Mouse (Mus musculus) cerebellum, adult 18-20 months (tissue): ENCODE data around the gene Chst3.
A peak's percentile ranks its signal among the peaks of the same experiment; 100 is the strongest.
"Not testable (repeated sequence)": the region's sequence is repeated elsewhere in the genome, so short reads cannot be mapped to it uniquely, and the experiment has no call there.

ENCODE experiments used
- DNase-seq, 2 experiments: peaks; one replicate each; pipeline ENCODE4 v3.0.0; 2021

The Chst3 gene

DNA sequence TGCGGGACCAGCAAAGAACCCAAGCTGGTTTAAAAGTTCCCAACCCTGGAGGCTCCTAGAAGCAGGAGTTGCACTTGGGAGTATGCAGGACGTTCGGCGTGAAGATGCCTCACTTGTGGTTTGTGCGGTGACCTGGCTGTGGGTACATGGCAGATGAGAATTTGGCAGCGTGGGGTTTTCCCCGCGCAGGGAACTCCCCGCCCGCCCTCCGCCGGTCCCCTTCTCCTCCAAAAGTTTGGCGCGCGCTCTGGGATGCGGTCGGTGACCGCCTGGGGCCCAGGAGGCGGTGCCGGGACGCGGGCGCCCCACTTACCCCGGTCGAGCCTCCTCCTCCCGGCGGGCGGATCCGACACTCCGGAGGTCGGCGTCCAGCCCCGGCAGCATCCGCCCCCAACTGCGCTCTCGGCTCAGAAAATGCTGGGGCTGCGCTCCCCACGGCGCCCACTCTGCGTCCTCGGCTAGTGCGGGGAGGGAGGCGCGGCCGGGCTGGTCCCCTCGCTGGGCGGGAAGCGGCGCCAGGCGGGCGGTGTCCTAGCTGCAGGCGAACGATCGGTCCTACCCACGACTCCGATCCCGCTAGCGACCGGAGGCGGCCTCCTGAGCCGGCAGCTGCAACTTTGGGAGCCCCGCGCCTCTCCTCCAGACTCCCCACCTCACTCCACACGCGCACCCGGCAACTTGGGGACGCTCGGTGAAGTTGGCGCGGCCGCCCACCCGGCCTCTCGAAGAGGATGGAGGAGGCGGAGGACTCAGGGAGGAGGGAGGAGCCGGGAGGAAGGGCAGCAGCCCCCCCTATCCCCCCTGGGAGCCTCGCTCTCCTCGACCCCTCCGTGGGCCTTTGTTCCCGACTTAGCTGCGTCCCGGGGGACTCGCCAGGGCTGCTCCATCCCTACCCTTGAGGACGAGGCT is at the start of gene Chst3:
TSS of gene Chst3 (minus strand) at position 670 of the 909 bp plus-strand sequence.
- DNase-seq, result peak in 1 of 2 experiments; percentile 14

- DNase-seq, result no peak
Measured at GRCm38 (mm10) chr10:60268738-60269137, 49.7 kb upstream of the Chst3 start.

GRCm38 (mm10) chr10:60266842-60267401 is 47.9 kb upstream of the Chst3 start:
- DNase-seq, result no peak

GRCm38 (mm10) chr10:60265252-60265651 is 46.2 kb upstream of the Chst3 start:
- DNase-seq, result no peak

- no peak for DNase-seq
Measured at GRCm38 (mm10) chr10:60263351-60263750, 44.3 kb upstream of the Chst3 start.

GRCm38 (mm10) chr10:60262386-60262785 is 43.3 kb upstream of the Chst3 start:
- DNase-seq, result peak; percentile 37 to 49

DNA sequence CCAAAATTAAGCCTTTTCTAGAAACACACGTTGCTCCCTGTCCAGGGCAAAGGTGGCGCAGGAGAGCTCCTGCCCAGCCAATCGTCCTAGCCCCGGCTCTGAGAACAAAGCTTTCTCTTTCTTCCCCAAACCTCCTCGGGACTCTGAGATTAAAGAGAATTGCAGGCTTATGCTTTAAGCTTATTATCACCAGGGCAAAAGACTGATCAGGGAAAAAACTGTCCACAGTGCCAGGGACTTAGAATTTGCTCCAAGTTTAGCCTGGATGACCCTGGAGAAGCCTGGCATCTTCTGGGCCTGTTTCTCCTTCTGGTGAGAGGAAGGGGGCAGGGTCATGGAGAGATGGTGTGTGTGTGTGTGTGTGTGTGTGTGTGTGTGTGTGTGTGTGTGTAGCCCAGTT is 42.5 kb upstream of the Chst3 start:
- no peak for DNase-seq

DNA sequence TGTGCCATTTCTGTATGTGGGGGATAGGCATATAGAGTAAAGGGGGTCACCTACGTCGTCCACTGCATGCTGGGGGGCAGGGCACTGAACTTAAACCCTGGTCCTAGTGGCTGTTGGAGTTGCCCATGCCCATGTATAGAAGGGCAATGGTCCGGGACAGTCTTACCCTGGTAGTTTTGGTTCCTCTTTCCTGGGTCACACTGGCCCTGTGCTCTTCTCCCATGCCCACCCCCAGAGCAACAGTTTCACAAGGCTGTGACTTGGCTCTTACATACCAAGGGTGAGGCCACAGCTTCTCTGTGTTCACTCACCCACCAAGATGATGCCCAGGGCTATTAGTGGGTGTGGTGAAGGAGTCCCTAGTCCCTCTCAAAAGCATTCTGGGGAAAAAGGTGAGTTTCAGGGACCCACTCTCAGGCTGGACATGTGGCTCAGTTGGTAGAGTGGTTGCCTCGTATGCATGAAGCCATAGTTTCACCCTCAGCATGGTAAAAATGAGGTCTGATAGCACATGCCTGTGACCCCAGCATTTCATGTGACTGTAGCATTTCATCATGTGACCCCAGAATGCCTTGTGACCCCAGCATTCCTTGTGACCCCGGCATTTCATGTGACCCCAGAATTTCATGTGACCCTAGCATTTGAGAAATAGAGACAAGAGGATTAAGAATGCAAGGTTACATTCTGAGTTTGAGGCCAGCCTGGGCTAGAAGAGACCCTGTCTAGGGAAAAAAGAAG is 41.7 kb upstream of the Chst3 start:
- DNase-seq, result no peak

DNA sequence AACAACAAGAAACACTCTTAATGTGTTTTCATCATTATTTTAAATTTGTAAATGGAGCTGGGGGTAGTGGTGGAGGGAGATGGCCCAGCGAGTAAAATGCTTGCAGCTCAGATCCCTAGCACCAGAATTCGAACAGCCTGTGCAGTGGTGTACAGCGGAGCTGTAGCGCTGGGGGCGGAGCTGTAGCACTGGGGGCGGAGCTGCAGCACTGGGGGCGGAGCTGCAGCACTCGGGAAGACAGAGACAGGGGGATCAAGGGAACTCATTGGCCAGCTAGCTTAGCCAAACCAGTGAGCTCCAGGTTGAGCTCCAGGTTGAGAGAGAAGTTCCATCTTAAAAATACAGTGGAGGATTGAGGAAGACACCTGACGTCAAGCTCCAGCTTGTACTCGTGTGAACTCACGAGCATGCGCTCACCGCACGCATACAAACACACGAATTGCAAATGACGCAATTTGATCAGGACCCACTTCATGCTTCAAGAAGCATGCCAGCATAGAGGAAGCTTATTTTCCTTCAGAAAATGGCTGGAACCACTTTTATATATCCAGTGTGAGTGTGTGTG is 38.3 kb upstream of the Chst3 start:
- DNase-seq, result no peak

DNA sequence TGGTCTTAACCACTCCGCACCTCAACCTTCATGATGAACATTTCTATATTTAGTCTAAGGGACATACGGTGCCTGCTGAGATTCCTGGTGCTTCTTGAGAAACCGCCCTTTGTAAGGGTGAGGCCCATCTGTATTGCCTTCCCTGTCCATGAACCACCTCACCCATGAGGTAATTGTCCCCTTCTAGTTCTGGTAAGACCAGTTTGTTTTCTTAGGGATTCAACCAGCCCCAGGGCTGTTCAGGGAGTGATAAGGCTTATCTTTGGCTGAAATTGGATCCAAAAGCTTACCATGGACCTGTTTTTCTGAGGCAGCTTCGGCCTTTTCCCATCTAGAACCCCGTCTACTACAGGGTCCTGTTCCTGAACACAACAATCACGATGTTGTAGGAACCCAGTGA is 37.0 kb upstream of the Chst3 start:
- no peak for DNase-seq

DNA sequence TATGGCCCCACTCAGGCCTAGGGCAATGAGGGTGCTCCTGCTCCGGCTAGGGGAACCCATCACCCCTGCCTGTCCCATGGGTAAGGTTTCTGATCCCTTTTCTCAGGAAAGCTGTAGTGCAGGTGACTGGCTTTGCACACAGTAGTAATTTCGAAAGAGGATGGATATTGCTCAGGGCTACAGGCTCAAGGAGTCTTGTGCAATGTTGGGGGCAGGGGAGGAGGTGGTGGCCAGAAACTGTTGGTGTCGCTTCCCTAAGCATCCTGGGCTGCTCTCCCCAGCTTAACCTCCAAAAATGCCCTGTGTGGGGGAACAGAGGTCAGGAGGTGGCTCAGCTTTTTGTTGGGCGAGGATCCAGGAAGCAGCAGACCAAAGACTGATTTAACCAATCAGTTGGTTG is 33.5 kb upstream of the Chst3 start:
- no peak for DNase-seq

DNA sequence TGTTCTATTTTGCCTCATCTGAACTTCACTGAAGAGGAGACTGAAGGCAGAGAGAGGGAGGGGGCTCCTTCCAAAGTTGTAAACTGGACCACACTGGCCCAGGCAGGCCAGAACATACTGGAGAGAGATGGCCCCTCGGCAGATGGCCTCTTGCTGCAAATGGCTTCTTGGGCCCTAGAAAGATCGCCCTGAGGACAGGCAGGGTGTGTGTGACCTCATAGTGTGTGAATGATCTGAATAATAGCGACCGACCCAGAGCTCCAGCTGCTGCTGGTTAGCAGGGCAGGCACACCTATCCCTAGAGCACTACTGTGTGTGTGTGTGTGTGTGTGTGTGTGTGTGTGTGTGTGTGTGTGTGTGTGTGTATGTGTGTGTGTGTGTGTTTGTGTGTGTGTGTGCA is 33.1 kb upstream of the Chst3 start:
- DNase-seq, result no peak

GRCm38 (mm10) chr10:60250426-60250965 is 31.4 kb upstream of the Chst3 start:
- DNase-seq, result no peak

- DNase-seq, result not testable (repeated sequence)
Measured at GRCm38 (mm10) chr10:60248345-60248744, 29.3 kb upstream of the Chst3 start.

- peak; percentile 44 to 55 for DNase-seq
Measured at GRCm38 (mm10) chr10:60246519-60246918, 27.5 kb upstream of the Chst3 start.

GRCm38 (mm10) chr10:60245635-60246034 is 26.6 kb upstream of the Chst3 start:
- peak in 1 of 2 experiments; percentile 26 for DNase-seq

GRCm38 (mm10) chr10:60245041-60245440 is 26.0 kb upstream of the Chst3 start:
- peak; percentile 86 to 95 for DNase-seq

DNA sequence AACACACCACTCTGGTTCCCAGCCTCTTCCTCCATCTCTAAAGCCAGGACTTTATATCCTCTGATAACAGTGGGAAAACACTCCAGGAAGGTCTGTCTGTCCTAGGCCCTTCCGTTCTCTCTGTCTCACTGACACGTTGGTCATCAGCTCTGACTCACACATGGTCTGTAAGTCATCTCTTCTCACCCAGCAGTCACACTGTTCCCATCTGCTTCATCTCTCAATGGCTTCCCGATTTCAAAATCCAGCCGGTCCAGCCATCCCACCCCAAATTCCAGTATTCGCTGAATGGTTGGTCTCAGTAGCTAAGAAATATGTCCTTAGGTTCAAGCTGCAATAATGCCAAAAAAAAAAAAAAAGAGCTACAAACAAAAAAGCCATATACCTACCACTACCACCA is 24.9 kb upstream of the Chst3 start:
- DNase-seq, result no peak

GRCm38 (mm10) chr10:60240416-60240815 is 21.4 kb upstream of the Chst3 start:
- DNase-seq, result no peak

DNA sequence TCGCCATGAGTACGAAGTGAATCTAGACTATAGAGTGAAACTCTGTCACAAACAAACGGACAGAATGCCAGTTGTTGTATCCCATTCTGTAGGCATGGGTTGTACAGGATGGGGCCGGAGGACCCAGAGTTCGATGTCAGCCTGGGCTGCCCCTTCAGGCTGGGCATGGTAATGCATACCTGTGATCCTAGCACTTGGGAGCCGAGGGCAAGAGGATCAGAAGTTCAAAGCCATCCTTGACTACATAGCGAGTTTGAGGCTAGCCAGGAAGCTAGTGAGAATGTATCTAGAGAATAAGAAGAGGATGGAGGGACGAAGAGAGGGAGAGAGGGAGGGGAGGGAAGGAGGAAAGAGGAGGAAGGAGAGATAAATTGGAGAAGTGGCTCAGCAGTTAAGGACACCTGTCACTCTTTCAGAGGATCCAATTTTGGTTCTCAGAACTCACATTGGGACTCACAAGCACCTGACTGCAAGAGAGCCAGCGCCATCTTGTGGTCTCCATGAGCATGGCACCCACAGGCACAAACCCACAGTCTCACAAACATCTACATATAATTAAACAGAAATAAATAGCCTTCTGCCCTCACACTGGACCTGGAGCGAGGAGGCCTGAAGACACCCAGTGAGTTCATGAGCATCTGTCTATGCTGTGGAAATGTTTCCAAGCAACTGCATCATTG is 18.6 kb upstream of the Chst3 start:
- DNase-seq, result peak; percentile 45 to 70

DNA sequence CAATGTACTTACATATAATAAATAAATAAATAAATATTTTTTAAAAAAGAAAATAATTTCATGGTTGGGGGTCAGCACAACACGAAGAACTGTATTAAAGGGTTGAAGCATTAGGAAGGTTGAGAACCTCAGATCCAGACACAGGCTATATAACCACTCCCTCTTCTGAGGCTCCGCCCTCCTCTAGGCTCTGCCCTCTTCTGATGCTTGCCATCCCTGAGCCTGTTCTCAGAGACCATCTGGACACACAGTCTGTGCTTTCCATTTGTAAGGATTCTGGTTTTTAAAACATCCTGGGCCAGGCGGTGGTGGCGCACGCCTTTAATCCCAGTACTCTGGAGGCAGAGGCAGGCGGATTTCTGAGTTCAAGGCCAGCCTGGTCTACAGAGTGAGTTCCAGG is 16.8 kb upstream of the Chst3 start:
- DNase-seq, result not testable (repeated sequence)

DNA sequence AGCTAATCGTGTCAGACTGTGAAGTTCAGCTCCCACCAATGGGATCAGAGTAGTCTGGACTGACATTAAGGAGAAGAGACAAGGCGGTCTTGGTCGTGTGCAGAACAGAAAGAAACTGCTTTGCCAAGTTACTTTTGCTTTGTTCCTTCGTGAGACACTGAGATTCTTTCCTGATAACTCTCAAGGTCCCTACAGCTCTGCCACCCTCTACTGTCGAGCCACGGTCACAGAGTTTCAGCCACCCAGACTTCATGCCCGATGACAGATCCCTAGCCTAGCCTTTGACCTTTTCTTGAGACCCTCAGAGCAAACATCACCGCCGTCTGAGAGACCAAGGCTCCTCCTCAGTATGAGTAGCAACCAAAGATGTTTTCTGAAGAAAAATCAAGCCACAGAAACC is 14.9 kb upstream of the Chst3 start:
- DNase-seq, result no peak
